Mouse (Mus musculus): ENCODE results near the gene Gm49368. TPM values are rescaled to one million over a fixed set of nuclear protein-coding genes. Genes with fewer than 3 reads are reported as not detected.

Gene Gm49368
- polyA plus RNA-seq, 1 experiment from 2014 or later: not detected

DNA sequence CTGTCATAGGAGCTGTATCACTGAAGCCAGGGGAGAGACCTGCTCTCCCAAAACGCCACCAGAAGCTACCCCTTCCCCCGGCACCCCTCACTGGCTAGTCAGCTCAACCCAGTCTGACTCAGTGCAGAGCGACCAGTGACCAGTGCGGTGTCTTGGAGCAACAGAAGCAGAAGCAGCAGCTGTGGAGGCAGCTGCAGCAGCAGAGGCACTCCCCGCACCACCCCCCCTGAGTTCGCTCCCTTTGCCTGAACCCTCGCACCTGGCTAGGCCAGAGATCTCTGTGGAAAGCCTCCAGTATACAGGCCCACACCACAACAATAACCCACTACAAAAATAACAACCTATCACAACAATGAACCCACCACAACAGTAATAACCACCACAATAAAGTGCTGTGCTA, 3.9 kb upstream of the Gm49368 start:
- H3K4me2 ChIP-seq (replicated peaks): no peak overlapping the region
- no peaks in the 10 kb centered on the region for H3K27me3 ChIP-seq
- no peak overlapping the region for H3K9ac ChIP-seq (replicated peaks)
- no peak overlapping the region for H3K27ac ChIP-seq (replicated peaks)
- WGBS: 78% methylated on average over 7 of the region's 7 CpGs
- no peak for ATAC-seq (replicated peaks)
- H3K36me3 ChIP-seq: no peaks in the 10 kb centered on the region
- H3K9me3 ChIP-seq: no peaks in the 10 kb centered on the region
- H3K4me3 ChIP-seq: no peak overlapping the region
- H3K4me1 ChIP-seq: no peaks in the 10 kb centered on the region

DNA sequence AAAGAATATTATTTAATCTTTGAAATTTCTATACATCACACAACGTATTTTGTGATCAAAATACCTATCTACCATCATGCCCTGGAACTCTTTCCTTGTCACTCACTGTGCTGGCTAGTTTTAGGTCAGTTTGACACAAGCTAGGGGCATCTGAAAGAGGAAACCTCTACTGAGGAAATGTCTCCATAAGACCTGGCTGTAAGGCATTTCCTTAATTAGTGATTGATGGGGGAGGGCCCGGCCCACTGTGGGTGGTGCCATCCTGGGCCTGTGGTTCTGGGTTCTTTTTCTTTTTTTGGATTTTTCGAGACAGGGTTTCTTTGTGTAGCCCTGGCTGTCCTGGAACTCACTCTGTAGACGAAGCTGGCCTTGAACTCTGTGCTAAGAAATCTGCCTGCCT, 3.4 kb upstream of the Gm49368 start:
- Histone ChIP-seq H3K27ac (replicated peaks) (no peak overlapping the region), H3K36me3 (no peaks in the 10 kb centered on the region), H3K27me3 (no peaks in the 10 kb centered on the region), H3K4me3 (no peak overlapping the region), H3K9me3 (no peaks in the 10 kb centered on the region), H3K4me1 (no peaks in the 10 kb centered on the region), H3K9ac (replicated peaks) (no peak overlapping the region), H3K4me2 (replicated peaks) (no peak overlapping the region)
- ATAC-seq (replicated peaks): no peak
- 78% methylated on average over 4 of the region's 4 CpGs for WGBS

DNA sequence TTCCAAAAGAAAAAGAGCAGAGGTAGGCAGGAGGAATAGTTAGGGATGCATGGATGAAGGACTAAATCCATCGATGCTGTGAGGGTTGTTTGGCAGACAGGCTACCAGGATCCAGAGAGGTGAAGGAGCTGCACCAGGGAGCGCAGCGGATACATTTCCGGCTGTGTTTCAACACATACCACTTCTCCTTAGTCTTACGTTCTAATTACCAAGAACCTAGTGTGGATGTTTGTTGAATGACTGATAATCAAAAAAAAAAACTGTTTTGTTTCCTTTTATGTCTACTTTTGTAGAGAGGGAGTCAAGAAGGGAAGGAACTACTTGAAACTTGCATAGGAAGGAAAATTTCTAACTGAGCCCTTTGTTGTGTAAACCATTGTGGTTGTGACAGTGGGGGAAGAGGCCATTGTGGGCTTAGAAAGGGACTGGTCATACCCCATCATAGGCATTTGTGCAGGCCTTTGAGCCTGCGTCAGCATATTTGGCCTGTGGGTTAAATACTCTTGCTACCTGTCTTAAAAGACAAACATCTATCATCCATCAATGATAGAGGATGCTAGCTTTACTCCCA, 813 bp downstream of the Gm49368 start:
- WGBS: 79% methylated on average over 6 of the region's 6 CpGs
- Histone ChIP-seq H3K9ac (replicated peaks) (no peak overlapping the region), H3K4me3 (no peak overlapping the region), H3K9me3 (no peaks in the 10 kb centered on the region), H3K4me2 (replicated peaks) (no peak overlapping the region), H3K4me1 (no peaks in the 10 kb centered on the region), H3K27me3 (no peaks in the 10 kb centered on the region), H3K27ac (replicated peaks) (no peak overlapping the region), H3K36me3 (no peaks in the 10 kb centered on the region)
- ATAC-seq (replicated peaks): no peak

DNA sequence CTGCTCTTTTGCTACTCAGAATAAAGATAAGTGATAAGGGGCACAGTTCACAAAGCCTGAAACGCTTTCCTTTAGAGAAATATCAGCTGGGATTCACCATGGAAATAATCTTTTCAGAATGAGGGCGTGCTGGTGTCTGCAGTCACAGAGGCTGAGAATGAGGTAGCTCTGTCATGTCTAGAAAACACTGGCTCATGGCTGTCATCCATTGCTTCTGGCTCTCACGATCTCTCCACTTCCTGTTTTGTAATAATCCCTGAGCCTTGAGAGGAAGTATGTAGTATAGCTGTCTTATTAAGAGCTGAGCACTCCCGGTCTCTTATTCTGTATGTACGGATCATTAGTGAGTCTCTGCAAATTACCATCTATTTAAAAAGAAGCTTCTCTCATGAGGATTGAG, 3.1 kb downstream of the Gm49368 start:
- 91% methylated on average over 5 of the region's 5 CpGs for WGBS

DNA sequence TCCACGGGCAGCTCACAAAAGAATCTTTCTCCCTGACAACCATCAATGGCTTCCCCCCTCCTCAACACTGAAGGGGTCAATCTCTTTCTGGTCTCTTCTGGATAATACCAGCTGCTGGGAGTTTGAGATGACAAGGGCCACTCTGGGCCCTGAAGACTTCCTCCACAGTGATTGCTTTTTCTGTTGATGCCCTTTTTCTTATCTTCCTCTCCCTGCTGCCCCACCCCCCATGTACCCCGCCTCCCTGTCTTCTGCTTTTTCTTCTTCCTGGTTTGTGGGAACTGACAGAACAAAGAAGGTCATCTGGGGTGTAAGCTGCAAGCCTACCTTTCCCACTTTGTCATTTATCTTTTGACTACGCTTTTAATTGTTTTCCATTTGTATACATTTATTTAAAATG, 5.4 kb downstream of the Gm49368 start:
- H3K4me2 ChIP-seq (replicated peaks): no peak overlapping the region
- no peaks in the 10 kb centered on the region for H3K4me1 ChIP-seq
- no peak overlapping the region for H3K27ac ChIP-seq (replicated peaks)
- H3K27me3 ChIP-seq: no peaks in the 10 kb centered on the region
- H3K9ac ChIP-seq (replicated peaks): no peak overlapping the region
- no peaks in the 10 kb centered on the region for H3K36me3 ChIP-seq
- no peak for ATAC-seq (replicated peaks)
- WGBS: 61% methylated on average over 3 of the region's 3 CpGs
- no peaks in the 10 kb centered on the region for H3K9me3 ChIP-seq
- no peak overlapping the region for H3K4me3 ChIP-seq

More for the DNA sequence above, 3.1 kb downstream of the Gm49368 start:
- Histone ChIP-seq H3K9ac (replicated peaks) (no peak overlapping the region), H3K9me3 (no peaks in the 10 kb centered on the region), H3K4me3 (no peak overlapping the region), H3K36me3 (no peaks in the 10 kb centered on the region), H3K27ac (replicated peaks) (no peak overlapping the region), H3K4me1 (no peaks in the 10 kb centered on the region), H3K27me3 (no peaks in the 10 kb centered on the region), H3K4me2 (replicated peaks) (no peak overlapping the region)
- no peak for ATAC-seq (replicated peaks)

DNA sequence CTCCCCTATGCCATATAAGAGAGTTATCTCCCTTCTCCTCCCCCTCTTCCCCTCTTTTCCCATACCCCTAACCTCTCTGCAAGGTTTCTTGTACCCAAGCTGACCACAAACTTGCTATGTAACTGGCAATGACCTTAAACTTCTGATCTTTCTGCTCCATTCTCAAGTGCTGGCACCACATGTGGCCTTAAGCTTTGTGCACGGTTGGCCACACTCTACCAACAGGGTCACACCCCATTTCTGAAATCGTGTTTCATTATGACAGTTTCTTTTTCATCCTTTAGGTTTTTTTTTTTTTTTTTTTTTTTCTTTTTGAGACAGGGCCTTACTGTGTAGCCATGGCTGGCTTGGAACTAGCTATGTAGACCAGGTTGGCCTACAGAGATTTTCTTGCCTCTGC, 7.4 kb downstream of the Gm49368 start:
- Histone ChIP-seq H3K9me3 (no peaks in the 10 kb centered on the region), H3K9ac (replicated peaks) (no peak overlapping the region), H3K4me3 (no peak overlapping the region), H3K4me1 (no peaks in the 10 kb centered on the region), H3K27me3 (no peaks in the 10 kb centered on the region), H3K27ac (replicated peaks) (no peak overlapping the region), H3K36me3 (no peaks in the 10 kb centered on the region), H3K4me2 (replicated peaks) (no peak overlapping the region)
- ATAC-seq (replicated peaks): no peak
- 84% methylated on average over 2 of the region's 2 CpGs for WGBS

DNA sequence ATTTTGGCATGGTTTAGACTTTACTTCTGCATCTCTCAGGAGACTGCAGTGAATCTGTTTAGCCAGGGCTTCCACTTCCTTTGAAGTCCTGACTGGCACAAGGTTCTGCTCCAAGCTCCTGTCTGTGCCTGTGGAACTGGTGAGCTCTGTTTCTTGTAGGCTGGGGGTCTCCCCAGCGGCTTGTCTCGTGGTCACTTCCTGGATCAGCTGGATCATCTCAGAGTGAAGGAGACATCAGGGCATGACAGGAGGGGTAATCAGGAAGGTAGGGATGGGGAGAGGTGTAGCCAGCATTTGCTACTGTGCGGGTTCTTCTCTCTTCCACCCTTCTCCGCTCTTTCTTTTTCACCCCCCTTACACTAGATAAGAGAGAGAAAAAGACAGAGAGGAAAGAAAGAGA, 9.3 kb downstream of the Gm49368 start:
- 88% methylated on average over 4 of the region's 4 CpGs for WGBS
- Histone ChIP-seq H3K27ac (replicated peaks) (no peak overlapping the region), H3K4me2 (replicated peaks) (no peak overlapping the region), H3K4me3 (no peak overlapping the region), H3K9ac (replicated peaks) (no peak overlapping the region), H3K9me3 (no peaks in the 10 kb centered on the region), H3K4me1 (no peaks in the 10 kb centered on the region), H3K36me3 (no peaks in the 10 kb centered on the region), H3K27me3 (no peaks in the 10 kb centered on the region)
- ATAC-seq (replicated peaks): no peak

DNA sequence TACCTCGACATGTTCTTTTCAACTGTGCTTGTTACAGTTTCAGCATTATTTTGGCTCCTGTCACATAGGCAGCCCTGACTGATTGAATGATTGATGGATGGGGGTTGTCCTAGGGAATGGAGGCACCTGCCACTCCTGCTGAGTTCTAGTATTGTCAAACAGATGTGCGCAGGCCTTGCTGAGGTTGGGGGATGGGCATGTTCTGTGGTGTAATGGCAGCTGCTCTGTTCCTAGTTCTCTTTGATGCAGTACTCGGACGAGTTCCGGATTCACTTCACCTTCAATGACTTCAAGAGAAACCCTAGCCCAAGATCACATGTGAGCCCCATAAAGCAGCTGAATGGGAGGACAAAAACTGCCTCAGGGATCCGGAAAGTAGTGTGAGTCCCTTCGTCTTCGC, 17.5 kb downstream of the Gm49368 start:
- H3K36me3 ChIP-seq: no peaks in the 10 kb centered on the region
- H3K4me1 ChIP-seq: no peaks in the 10 kb centered on the region
- ATAC-seq (replicated peaks): no peak
- 84% methylated on average over 8 of the region's 8 CpGs for WGBS
- H3K27me3 ChIP-seq: no peaks in the 10 kb centered on the region
- H3K9ac ChIP-seq (replicated peaks): no peak overlapping the region
- H3K9me3 ChIP-seq: no peaks in the 10 kb centered on the region
- no peak overlapping the region for H3K27ac ChIP-seq (replicated peaks)
- H3K4me3 ChIP-seq: no peak overlapping the region
- no peak overlapping the region for H3K4me2 ChIP-seq (replicated peaks)

DNA sequence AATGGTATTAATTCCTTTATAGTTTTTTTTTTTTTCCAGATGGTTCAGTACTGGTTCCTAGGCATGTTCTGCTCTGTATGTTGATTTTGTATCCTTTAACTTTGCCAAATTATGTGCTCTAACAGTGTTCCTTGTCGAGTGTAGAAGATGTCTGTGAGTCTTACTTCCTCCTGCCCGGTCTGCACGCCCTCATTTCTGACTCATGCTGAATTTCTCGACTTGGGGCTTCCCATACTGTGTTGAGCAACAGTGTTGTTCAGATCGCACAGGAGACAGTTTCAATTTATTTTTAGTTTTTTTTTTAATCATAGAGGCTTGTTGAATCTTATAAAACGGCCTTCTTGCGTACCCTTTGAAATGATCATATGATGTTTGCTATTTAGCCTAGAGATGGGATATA, 26.7 kb downstream of the Gm49368 start:
- Histone ChIP-seq H3K4me2 (replicated peaks) (no peak overlapping the region), H3K4me1 (no peaks in the 10 kb centered on the region), H3K27me3 (no peaks in the 10 kb centered on the region), H3K9ac (replicated peaks) (no peak overlapping the region), H3K36me3 (no peaks in the 10 kb centered on the region), H3K4me3 (no peak overlapping the region), H3K9me3 (no peaks in the 10 kb centered on the region), H3K27ac (replicated peaks) (no peak overlapping the region)
- ATAC-seq (replicated peaks): no peak
- WGBS: 86% methylated on average over 7 of the region's 7 CpGs

DNA sequence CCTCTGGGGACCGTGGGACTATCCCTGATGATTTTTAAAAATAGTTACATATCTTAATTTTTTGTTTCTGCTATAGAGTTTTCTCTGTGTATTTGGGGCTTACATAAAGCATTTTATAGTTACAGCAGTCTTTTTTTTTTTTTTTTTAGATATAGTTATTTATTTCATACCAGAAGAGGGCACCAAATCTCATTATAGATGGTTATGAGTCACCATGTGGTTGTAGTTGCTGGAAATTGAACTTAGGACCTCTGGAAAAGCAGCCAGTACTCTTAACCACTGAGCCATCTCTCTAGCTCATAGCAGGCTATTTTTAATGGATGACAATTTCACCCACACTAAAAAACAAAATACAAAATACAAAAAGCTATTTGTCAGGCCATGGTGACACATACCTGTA, 35.7 kb downstream of the Gm49368 start:
- WGBS: 86% methylated on average over 1 of the region's 1 CpGs
- Histone ChIP-seq H3K36me3 (no peaks in the 10 kb centered on the region), H3K4me2 (replicated peaks) (no peak overlapping the region), H3K27me3 (no peaks in the 10 kb centered on the region), H3K9me3 (no peaks in the 10 kb centered on the region), H3K4me1 (no peaks in the 10 kb centered on the region), H3K9ac (replicated peaks) (no peak overlapping the region), H3K4me3 (no peak overlapping the region), H3K27ac (replicated peaks) (no peak overlapping the region)
- ATAC-seq (replicated peaks): no peak

DNA sequence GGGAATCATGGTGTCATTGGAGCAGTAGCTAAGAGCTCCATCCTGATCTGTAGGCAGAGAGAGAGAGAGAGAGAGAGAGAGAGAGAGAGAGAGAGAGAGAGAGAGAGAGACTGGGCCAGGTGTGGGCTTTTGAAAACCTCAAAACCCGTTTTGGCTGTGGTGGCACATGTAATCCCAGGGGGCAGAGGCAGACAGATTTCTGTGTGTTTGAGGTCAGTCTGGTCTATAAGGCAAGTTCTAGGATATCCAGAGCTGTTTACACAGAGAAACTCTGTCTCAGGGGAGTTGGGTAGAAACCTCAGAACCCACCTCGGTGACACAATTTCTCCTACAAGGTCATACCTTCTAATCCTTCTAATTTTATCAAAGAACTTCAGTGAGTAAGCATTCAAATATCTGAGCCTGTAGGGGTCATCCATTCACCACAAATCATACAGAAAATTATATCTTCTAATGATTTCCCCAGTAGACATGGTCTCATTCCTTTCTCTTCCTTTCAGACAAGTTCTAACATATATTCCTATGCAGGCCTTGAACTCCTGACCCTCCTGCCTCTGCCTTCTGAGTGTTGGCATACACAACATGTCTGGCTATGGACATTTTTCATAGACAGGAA, 38.4 kb downstream of the Gm49368 start:
- no peak for ATAC-seq (replicated peaks)
- Histone ChIP-seq H3K9me3 (no peaks in the 10 kb centered on the region), H3K4me2 (replicated peaks) (no peak overlapping the region), H3K36me3 (no peaks in the 10 kb centered on the region), H3K27ac (replicated peaks) (no peak overlapping the region), H3K9ac (replicated peaks) (no peak overlapping the region), H3K4me3 (no peak overlapping the region), H3K4me1 (no peaks in the 10 kb centered on the region), H3K27me3 (no peaks in the 10 kb centered on the region)
- 86% methylated on average over 2 of the region's 2 CpGs for WGBS

DNA sequence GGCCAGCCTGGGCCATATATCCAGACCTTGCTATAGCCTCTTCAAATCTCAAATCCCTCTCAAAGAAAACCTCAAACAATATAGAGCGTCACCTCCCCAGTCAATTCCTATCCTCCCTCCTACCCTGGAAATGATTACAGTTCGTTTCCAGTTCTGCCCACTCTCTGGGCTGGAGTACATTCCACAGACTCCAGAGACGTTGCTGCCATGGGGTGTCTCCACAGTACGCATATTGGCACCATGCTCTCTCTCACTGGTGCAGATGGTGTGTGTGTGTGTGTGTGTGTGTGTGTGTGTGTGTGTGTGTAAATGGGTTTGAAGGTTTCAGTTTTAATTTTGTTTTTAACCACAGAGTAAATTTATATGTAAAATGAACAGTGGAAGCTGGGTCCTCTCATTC, 42.8 kb downstream of the Gm49368 start:
- ATAC-seq (replicated peaks): no peak
- no peaks in the 10 kb centered on the region for H3K9me3 ChIP-seq
- no peaks in the 10 kb centered on the region for H3K4me1 ChIP-seq
- H3K27me3 ChIP-seq: no peaks in the 10 kb centered on the region
- H3K4me2 ChIP-seq (replicated peaks): no peak overlapping the region
- H3K36me3 ChIP-seq: no peaks in the 10 kb centered on the region
- no peak overlapping the region for H3K9ac ChIP-seq (replicated peaks)
- H3K27ac ChIP-seq (replicated peaks): no peak overlapping the region
- no peak overlapping the region for H3K4me3 ChIP-seq
- 56% methylated on average over 4 of the region's 4 CpGs for WGBS

DNA sequence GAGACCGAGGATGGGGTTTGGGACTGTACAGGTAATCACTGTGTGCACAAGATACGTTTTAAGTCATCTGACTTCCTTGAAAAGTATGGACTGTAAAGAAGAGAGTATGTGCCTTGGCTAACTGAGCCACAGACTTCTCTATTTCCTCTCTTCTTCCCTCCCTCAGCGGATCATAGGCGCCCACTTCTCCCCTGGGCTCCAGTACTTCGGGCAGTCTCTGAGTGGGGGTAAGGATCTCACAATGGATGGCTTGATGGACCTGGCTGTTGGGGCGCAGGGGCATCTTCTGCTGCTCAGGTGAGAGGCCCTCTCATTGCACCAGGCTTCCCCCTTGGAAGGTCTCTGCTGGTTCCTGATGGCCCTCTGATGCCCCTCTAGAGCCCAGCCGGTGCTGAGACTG, 45.0 kb downstream of the Gm49368 start:
- ATAC-seq (replicated peaks): no peak

More for the DNA sequence above, 45.0 kb downstream of the Gm49368 start:
- Histone ChIP-seq H3K4me1 (no peaks in the 10 kb centered on the region), H3K27me3 (no peaks in the 10 kb centered on the region), H3K9me3 (no peaks in the 10 kb centered on the region), H3K4me3 (no peak overlapping the region), H3K27ac (replicated peaks) (no peak overlapping the region), H3K9ac (replicated peaks) (no peak overlapping the region), H3K36me3 (no peaks in the 10 kb centered on the region), H3K4me2 (replicated peaks) (no peak overlapping the region)
- 89% methylated on average over 7 of the region's 7 CpGs for WGBS

Data from forebrain, embryonic 15.5 days (tissue).